Mouse (Mus musculus) CD8-positive naive resting alpha-beta T cell, adult 2 months (primary cell): ENCODE data around the gene Neurod4.
A peak's percentile ranks its signal among the peaks of the same experiment; 100 is the strongest.
"Not testable (repeated sequence)": the region's sequence is repeated elsewhere in the genome, so short reads cannot be mapped to it uniquely, and the experiment has no call there.

Experiments
- DNase-seq, 2 experiments: peaks; one replicate each; pipeline ENCODE4 v3.0.0; 2022; ENCODE audit warnings: low read depth in 2 of 2, low spot score in 2 of 2

The Neurod4 gene

GRCm38 (mm10) chr10:130280066-130280465 is at the start of gene Neurod4:
TSS of gene Neurod4 (minus strand) at chr10:130280240.
- no peak for DNase-seq

GRCm38 (mm10) chr10:130324243-130324642 is 44.2 kb upstream of the Neurod4 start:
- DNase-seq: no peak

GRCm38 (mm10) chr10:130322637-130323036 is 42.6 kb upstream of the Neurod4 start, which contains the start of gene Tespa1:
TSS of gene Tespa1 (plus strand) at chr10:130322870.
- peak; percentile 69 for DNase-seq

GRCm38 (mm10) chr10:130322062-130322461 is 42.0 kb upstream of the Neurod4 start:
- DNase-seq: no peak

DNA sequence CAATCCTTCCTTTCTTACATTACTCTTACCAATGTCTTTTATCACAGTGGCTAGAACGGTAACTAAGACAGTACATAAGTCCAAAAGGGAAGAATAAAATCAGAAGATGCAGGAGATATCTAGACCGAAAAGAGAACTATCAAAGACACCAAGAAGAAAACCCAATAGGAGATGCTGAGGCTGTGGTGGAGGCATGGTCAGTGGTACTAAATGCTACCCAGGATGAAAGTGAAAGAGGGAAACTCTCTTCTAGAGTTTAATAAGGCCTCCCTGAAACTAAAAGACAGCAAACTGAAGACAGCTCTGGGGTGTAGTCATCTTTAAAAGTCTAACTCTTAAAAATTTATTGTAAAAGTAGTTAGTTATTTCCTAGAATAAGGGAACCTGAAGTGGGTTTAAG is 40.7 kb upstream of the Neurod4 start:
- DNase-seq: no peak

GRCm38 (mm10) chr10:130318720-130319119 is 38.7 kb upstream of the Neurod4 start:
- DNase-seq: no peak

GRCm38 (mm10) chr10:130315846-130316245 is 35.8 kb upstream of the Neurod4 start:
- DNase-seq: no peak

DNA sequence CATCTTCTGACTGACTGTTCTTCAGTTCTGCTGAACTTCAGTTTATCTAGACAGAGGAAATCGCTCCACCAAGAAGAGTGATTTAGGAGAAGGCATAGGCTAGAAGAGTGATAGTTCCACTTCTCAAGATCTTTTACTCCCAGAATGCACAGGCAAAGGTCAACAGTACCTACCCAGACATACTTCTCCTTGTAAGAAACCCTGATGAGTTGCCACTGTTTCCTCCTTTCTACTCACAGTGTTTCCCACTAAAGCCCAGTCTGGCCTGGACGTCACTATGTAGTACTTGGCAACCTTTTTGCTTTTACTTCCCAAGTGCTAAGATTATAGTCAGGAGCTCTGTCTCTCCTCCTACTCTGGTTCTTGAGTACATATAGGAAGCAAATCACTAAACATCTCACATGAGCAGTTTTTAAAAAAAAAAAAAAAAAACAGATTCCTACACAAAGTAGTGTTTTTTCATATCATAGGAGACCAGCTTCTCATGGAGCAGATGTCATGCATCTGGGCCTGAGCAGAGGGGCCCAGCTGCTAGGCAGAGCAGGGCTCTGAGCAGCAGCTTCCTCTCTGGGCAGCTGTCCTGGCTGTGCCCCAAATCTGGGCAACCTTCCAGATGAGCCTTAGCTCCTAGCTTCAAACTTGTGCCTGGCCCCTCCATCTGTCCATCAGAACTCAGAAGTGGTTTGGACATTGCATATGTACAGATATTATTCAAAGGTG is 34.2 kb upstream of the Neurod4 start:
- no peak for DNase-seq

- DNase-seq: peak; percentile 40 to 58
Measured at GRCm38 (mm10) chr10:130313531-130313930, 33.5 kb upstream of the Neurod4 start.

DNA sequence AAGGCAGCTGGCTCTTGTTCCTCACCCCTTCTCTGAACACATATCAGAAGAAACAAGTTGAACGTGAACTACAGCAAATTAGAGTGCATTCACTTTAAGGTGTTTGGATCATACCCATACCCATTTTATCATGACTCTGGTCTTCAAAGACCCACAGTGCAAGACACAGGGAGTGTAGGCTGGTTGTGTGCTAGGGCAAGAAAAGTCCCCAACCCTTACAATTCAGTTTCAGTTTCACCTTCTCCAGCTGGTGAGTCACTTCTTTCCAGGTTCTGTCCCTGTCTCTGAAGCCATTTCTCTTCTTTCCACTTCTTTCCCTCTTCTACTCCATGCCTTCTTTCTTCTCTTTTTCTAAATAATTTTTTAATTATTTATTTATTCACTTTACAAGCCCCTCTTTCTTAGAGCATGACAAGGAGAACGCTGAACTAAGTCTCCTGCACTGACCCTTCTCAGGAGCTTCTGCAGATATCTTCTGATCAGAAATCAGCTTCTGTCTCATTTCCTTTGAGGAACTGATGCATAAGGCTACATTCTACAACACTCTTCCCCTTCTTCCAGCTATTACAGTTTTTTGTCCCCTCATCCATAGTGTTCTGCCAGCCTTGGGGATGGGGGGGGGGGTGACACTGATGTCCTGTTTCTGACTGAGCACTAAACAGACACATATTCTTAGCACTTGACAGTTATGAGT is 31.6 kb upstream of the Neurod4 start:
- no peak for DNase-seq

- DNase-seq: not testable (repeated sequence)
Measured at GRCm38 (mm10) chr10:130304138-130304537, 24.1 kb upstream of the Neurod4 start.

- DNase-seq: peak in 1 of 2 experiments; percentile 35
Measured at GRCm38 (mm10) chr10:130298748-130299147, 18.7 kb upstream of the Neurod4 start.

DNA sequence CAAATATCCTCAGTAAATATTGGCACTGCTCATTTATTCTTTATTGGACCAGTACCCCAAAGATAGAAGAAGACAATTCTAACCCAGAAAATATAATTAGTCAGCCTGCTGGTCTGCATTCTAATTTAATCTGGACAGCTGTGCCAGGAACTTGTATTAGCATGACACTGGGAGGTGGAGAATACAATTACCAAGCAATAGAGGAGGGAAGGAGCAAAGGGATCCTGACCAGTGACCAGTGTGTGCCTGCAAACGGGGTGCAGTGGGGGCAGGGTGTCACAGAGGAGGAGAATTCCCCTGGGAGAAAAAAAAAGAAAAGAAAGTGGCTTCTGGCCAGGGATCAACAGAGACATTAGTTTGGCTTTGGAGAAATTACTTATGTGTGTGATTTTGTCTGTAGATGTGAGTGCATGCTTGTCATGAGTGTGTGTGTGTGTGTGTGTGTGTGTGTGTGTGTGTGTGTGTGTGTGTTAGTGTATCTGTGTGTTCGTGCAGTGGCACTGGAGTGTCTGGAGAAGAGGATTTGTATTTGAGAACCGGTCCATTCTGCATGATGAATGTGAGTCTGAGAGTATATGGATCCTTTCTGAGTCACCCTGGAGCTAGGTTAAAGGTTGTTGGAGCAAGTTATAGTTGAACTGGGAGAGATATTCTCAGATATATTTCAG is 13.8 kb upstream of the Neurod4 start:
- no peak for DNase-seq

DNA sequence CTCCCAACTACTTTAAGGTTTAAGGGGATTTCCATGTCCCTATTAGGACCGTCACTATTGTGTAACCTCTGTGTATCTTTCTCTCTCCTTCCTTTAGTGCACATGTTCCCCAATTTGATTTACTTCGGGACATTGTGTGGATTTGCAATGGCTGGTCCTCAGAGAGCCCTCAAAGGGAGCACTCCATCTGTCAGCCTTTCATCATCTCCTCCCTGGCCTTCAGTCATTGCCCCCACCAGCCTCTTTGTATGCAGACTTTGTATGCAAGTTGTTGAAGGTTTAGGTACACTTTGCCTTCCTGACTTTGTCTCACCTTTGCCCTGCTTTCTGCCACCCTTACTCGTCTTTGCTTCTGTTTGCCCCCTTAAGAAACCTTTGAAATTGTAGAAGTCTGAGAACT is 8.0 kb upstream of the Neurod4 start:
- no peak for DNase-seq

- no peak for DNase-seq
Measured at GRCm38 (mm10) chr10:130287201-130287600, 7.2 kb upstream of the Neurod4 start.

- DNase-seq: no peak
Measured at GRCm38 (mm10) chr10:130281982-130282449, 2.0 kb upstream of the Neurod4 start.

DNA sequence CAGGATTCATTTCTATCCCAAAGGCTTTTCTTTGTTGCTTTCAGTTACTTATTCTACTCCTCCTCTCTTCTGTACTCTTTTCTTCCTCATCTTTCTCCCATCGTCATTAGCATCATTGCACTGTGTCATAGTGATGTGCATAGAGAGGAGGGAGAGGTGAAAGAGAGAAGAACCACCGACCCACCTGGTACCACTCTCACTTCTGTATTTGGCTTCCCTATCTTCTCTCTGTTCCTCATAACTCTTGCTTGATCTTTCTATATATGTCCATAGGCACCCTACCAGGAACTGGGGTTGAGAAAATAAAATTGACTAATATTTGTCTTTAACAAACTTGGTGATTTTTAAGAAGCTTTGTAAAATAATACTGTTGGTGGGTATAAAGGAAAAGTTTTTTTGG is 3.5 kb downstream of the Neurod4 start:
- DNase-seq: no peak

DNA sequence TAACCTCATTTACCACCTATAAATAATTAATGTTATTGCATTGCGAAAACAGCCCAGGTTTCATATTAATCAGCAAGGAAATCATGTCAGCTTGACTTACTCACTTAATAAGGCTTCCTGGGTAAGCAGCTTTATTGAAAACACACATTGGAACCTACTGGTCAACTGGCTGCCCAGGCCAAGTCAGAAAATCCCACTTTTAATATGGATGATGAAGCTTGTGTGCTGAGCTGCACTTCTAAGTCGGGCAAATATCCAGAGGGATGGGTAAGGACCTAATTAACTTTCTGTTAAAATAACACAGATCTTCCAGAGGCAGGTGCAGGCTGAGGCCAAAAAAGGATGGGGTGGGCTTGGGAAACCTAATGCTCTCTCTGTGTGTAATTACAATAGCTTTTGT is 4.3 kb downstream of the Neurod4 start:
- DNase-seq: no peak

DNA sequence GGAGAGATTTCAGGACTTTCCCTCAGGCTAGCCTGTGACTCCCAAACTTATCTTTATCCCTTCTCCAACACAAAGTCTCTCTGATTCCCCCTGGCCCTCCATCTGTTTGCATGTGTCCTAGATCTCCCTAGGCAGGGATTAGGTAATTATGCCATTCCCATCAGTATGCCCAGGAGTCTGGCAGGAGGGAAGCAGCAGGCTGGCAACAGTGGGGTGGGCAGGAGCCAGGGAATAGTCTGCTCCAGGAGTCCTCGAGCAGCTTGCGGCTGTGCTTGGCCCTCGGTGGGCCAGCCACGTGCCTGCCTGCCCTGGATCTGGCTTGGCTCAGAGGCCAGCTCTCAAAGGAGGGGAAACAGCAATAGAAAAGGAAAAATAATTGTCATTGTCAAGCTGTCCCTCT is 16.8 kb downstream of the Neurod4 start:
- no peak for DNase-seq

- no peak for DNase-seq
Measured at GRCm38 (mm10) chr10:130259483-130259882, 20.6 kb downstream of the Neurod4 start.

GRCm38 (mm10) chr10:130244271-130244670 is 35.8 kb downstream of the Neurod4 start:
- no peak for DNase-seq
